Mouse (Mus musculus) hindbrain, postnatal 0 days (tissue): Measurements from ENCODE around the gene Cbx2. TPM values are rescaled to one million over a fixed set of nuclear protein-coding genes. Genes with fewer than 3 reads are reported as not detected.

Experiments
- ATAC-seq: fragments of 200-750 bp; cut with Nextera tagmentation; 2 replicates; pipeline ENCODE4 v1.8.0; 2017; ENCODE audit warnings: mild to moderate bottlenecking, moderate TSS enrichment, moderate library complexity
- DNase-seq: peaks from one replicate; pipeline ENCODE4 v3.0.0-alpha.2; 2015; ENCODE audit warnings: low spot score
- H3K27ac ChIP-seq: fragments of 300-500 bp; sonication (generic); 2 replicates; pipeline ENCODE4 v1.5.1; 2014; ENCODE audit warnings: mild to moderate bottlenecking
- H3K27me3 ChIP-seq: fragments of 300-500 bp; sonication (generic); 2 replicates; pipeline ENCODE4 v1.6.1; 2014; ENCODE audit warnings: low read length, mixed read lengths; ENCODE audit not compliant: insufficient read depth
- H3K36me3 ChIP-seq: fragments of 300-500 bp; sonication (generic); 2 replicates; pipeline ENCODE4 v1.6.1; 2014; ENCODE audit warnings: low read length, mixed read lengths; ENCODE audit not compliant: insufficient read depth
- H3K4me1 ChIP-seq: fragments of 300-500 bp; sonication (generic); 2 replicates; pipeline ENCODE4 v1.6.1; 2014; ENCODE audit warnings: antibody characterized with exemption, low read length, mixed read lengths; ENCODE audit not compliant: insufficient read depth
- H3K4me2 ChIP-seq: fragments of 300-500 bp; sonication (generic); 2 replicates; pipeline ENCODE4 v1.6.1; 2014; ENCODE audit warnings: low read depth, mild to moderate bottlenecking, low read length, moderate library complexity, mixed read lengths
- H3K4me3 ChIP-seq: fragments of 300-500 bp; sonication (generic); 2 replicates; pipeline ENCODE4 v1.5.1; 2014; ENCODE audit warnings: low read length
- H3K9ac ChIP-seq: fragments of 300-500 bp; sonication (generic); replicated peaks from 2 replicates; pipeline ENCODE4 v1.6.1; 2014; ENCODE audit warnings: mild to moderate bottlenecking, low read length, moderate library complexity, mixed read lengths
- H3K9me3 ChIP-seq: fragments of 300-500 bp; sonication (generic); 2 replicates; pipeline ENCODE4 v1.6.1; 2016; ENCODE audit warnings: low read length, mixed read lengths
- CTCF ChIP-seq: IDR thresholded peaks from 2 replicates; pipeline ENCODE4 v1.5.1; 2016; ENCODE audit warnings: antibody characterized with exemption, control low read depth, low read depth
- WGBS: fragments of 180-500 bp; shearing (Covaris S2); extraction: QIAGEN DNeasy Blood & Tissue Kit; methylation state at CpG from one replicate; pipeline ENCODE4 v1.1.7; 2014; 5-methylcytosine and 5-hydroxymethylcytosine counted together
- polyA plus RNA-seq: library from polyadenylated mRNA; unstranded; fragments of >200 nt; fragmentation: Nextera tagmentation; extraction: Ambion mirVana; gene quantifications from 2 replicates; pipeline ENCODE4 v1.2.1, GENCODE M21; 2015
- total RNA-seq: library from RNA; depleted of rRNA; stranded (reverse); fragments of >200 nt; gene quantifications from 2 replicates; pipeline ENCODE4 v1.2.3, GENCODE M21; 2014

Cbx2 gene
- total and polyA plus RNA-seq, 2 experiments from 2014 or later = 7.4 to 14.6 TPM

DNA sequence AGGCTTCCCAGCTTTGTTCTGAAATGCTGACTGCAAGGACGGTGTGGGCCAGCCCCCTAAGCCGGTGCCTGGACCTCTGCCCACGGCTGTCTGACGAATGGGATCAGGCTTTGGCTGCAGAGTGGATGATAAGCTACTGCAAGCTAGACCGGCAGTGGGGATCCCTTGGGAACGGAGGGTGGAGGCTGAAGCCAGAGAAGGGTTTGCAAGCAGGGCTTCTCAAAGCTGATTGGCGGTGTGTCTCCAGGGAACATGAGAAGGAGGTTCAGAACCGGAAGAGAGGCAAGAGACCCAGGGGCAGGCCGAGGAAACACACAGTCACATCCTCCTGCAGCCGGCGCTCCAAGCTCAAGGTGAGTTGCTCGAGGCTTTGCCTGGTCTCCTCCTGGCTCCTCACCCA is 3.4 kb downstream of the Cbx2 start:
- Histone ChIP-seq H3K9ac (no peak overlapping the region), H3K4me1 (peaks cover 15% of the 10 kb centered on the region), H3K4me3 (no peak overlapping the region), H3K4me2 (peak overlapping the region; percentile 26; the same call in 1 of the 2 replicates), H3K36me3 (peaks cover 31% of the 10 kb centered on the region), H3K9me3 (no peaks in the 10 kb centered on the region), H3K27ac (no peak overlapping the region), H3K27me3 (0 out of 2 replicates have a peak, but pooled peaks cover under 1% of the 10 kb centered on the region)
- no peak for TF ChIP-seq CTCF
- WGBS = 29% methylated on average over 12 of the region's 12 CpGs
- ATAC-seq (no peak), DNase-seq (peak; percentile 70)

DNA sequence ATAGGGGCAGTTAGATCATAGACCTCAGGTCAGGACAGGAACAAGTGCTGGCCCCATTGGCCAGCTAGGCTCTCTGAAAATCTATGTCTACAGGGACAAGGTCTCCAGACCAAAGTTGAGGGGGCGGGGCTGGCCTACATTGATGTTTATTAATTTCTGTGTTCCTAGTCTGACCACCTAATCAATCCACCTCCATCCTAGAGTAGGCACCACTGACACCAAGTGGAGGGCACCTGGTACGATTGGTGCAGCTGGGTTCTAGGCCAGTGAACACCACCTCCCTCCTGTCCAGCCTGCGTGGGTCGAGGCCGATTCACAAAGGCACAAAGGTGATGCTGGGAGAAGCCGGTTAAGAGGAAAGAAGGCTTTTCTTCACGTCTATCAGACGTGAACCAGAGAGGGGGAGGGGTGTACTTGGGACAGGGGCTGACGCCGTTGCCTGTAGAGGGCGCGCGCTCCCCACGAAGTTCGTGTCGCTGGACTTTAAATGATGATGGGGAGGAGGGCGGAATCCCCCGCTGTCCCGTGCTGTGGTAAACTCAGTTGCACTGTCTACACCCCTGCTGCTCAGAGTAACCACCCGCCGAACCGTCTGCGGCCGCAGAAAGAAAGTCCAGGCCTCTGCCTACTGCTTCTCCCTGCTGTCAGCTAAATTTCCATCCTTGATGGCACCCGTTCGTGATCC is 11.3 kb downstream of the Cbx2 start:
- peak overlapping the region; percentile 47 for H3K4me2 ChIP-seq
- no peak overlapping the region for H3K27ac ChIP-seq
- no peak overlapping the region for H3K9ac ChIP-seq
- H3K27me3 ChIP-seq = peaks cover 17% of the 10 kb centered on the region
- no peaks in the 10 kb centered on the region; the same call in 1 of the 2 replicates for H3K4me1 ChIP-seq
- H3K36me3 ChIP-seq = peaks cover 21% of the 10 kb centered on the region
- no peak overlapping the region; the same call in 1 of the 2 replicates for H3K4me3 ChIP-seq
- TF ChIP-seq CTCF = peak; percentile 91
- DNase-seq (peak; percentile 88), ATAC-seq (peak; percentile 68)
- H3K9me3 ChIP-seq = no peaks in the 10 kb centered on the region
- WGBS = 4% methylated on average over 26 of the region's 26 CpGs

DNA sequence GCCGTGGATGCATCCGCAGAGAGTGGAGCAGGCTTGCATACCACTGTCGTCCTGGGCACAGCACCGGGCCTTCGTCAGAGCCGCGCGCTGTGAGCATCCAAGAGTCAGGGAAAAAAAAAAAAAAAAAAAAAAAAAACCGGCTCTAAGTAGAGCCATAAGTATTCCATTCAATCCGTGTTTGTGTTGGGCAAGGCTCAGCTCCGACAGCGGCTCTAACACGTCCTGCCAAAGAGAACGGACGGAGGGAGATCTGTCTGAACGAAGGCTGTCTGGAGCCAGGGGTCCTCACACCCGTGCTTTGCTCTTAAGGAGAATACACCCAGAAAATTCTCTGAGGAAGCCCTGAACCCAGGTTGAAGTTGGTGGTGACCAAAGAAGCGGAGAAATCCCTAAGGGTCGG is 11.9 kb downstream of the Cbx2 start:
- H3K27me3 ChIP-seq = peaks cover 17% of the 10 kb centered on the region
- H3K27ac ChIP-seq = no peak overlapping the region
- TF ChIP-seq CTCF = no peak
- H3K4me2 ChIP-seq = peak overlapping the region; percentile 47
- H3K9me3 ChIP-seq = no peaks in the 10 kb centered on the region
- H3K9ac ChIP-seq = no peak overlapping the region
- peaks cover 18% of the 10 kb centered on the region for H3K36me3 ChIP-seq
- H3K4me3 ChIP-seq = no peak overlapping the region; the same call in 1 of the 2 replicates
- DNase-seq (no peak), ATAC-seq (no peak)
- peaks cover 3% of the 10 kb centered on the region for H3K4me1 ChIP-seq
- WGBS = 13% methylated on average over 19 of the region's 19 CpGs

DNA sequence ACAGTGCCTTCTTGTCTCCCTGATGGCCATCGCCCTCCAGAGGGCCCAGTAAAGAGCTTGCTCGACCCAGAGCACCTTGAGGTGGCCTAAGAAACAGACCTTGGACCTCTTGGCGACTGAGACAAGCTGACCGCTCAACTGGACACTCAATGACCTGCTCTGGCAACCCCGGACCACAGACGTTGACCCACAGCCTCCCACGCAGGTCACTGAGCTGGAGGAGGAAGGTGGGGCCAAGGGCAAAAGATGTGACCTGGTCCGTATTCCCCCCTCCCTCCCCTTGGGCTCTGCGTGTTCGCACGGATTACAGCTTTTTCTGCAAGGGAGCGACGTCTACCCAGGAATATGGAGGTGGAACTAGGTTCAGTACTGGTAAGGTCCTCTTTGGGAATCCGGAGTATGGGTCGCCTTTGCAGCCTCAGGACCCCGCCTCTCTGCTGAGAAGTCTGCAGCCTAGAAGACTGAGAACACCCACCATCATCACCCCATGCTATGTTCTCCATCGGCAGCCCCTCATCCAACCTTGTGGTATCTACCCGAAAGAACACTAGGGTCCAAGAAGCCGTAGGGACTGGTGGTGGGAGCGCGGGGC is 12.4 kb downstream of the Cbx2 start:
- no peak for TF ChIP-seq CTCF
- DNase-seq (no peak), ATAC-seq (no peak)
- peaks cover 17% of the 10 kb centered on the region for H3K27me3 ChIP-seq
- no peak overlapping the region for H3K4me3 ChIP-seq
- WGBS = 6% methylated on average over 21 of the region's 21 CpGs
- peaks cover 8% of the 10 kb centered on the region for H3K4me1 ChIP-seq
- H3K9me3 ChIP-seq = no peaks in the 10 kb centered on the region
- peaks cover 13% of the 10 kb centered on the region; the same call in 1 of the 2 replicates for H3K36me3 ChIP-seq
- H3K4me2 ChIP-seq = peak overlapping the region; percentile 5; the same call in 1 of the 2 replicates
- no peak overlapping the region for H3K9ac ChIP-seq
- no peak overlapping the region for H3K27ac ChIP-seq

DNA sequence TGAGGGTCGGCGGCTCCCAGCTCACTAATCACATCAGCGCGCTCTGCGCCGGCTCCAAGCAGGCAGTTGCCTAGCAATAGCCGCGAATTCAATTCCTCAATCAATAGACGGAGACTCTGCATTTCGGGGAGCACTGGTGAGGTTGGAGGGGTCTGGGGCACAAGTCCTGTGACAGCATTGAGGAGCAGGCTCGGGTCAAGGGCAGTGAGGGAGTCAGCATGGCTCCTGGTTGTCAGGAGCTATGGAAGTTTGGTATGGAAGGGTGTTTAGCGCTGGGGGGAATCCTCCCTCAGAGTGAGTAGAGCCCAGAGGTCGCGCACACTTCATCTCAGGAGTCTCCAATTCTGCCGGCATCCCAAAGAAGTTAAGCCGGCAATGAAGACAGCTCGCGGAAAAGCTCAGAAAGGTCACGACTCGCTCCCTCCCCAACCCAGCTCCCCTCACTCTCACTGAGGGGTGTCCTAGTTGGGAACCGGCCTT is 13.0 kb downstream of the Cbx2 start:
- WGBS = 11% methylated on average over 21 of the region's 21 CpGs
- TF ChIP-seq CTCF = no peak
- Histone ChIP-seq H3K27ac (no peak overlapping the region), H3K4me3 (no peak overlapping the region), H3K4me1 (peaks cover 8% of the 10 kb centered on the region), H3K9ac (no peak overlapping the region), H3K9me3 (no peaks in the 10 kb centered on the region), H3K4me2 (peak overlapping the region; percentile 5; the same call in 1 of the 2 replicates), H3K27me3 (peaks cover 17% of the 10 kb centered on the region), H3K36me3 (peaks cover 10% of the 10 kb centered on the region; the same call in 1 of the 2 replicates)
- DNase-seq = peak; percentile 58
- ATAC-seq = no peak

DNA sequence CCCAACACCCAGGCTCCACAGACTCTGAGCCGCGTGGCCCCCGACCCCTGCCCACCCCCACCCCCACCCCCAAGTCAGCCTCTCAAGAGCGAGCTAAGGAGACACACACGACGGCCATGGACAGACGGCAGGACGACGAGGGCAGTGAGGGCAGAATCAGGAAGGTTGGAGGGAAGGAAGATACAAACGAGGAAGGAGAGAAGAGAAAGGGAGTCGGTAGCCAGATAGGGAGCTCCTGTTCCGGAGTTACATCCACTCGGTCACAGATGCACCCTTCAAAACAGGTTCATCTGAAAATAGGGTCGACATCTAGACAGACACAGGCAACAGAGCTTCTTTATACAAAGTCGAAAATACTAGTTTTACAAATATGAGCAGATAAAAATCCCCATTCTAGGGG is 13.7 kb downstream of the Cbx2 start:
- DNase-seq (no peak), ATAC-seq (no peak)
- H3K4me3 ChIP-seq = no peak overlapping the region
- H3K27ac ChIP-seq = no peak overlapping the region
- H3K9ac ChIP-seq = no peak overlapping the region
- peaks cover 8% of the 10 kb centered on the region for H3K4me1 ChIP-seq
- 15% methylated on average over 15 of the region's 15 CpGs for WGBS
- H3K9me3 ChIP-seq = no peaks in the 10 kb centered on the region
- H3K4me2 ChIP-seq = peak overlapping the region; percentile 70; the same call in 1 of the 2 replicates
- peaks cover 17% of the 10 kb centered on the region for H3K27me3 ChIP-seq
- peaks cover 10% of the 10 kb centered on the region; the same call in 1 of the 2 replicates for H3K36me3 ChIP-seq
- TF ChIP-seq CTCF = no peak
